Mouse (Mus musculus) macrophage (primary cell): ENCODE measurements around the gene Col8a1. TPM values are rescaled to one million over a fixed set of nuclear protein-coding genes. Genes with fewer than 3 reads are reported as not detected.

ENCODE experiments used
- H3K27ac ChIP-seq: fragments of 350-480 bp; formaldehyde crosslinking; 2 replicates; pipeline ENCODE4 v1.9.0; 2021
- H3K36me3 ChIP-seq: fragments of 350-480 bp; formaldehyde crosslinking; 2 replicates; pipeline ENCODE4 v1.9.0; 2021; ENCODE audit errors: inconsistent target
- H3K4me3 ChIP-seq: fragments of 350-480 bp; formaldehyde crosslinking; 2 replicates; pipeline ENCODE4 v1.9.0; 2021; ENCODE audit errors: inconsistent target
- H3K79me2 ChIP-seq: fragments of 350-480 bp; formaldehyde crosslinking; 2 replicates; pipeline ENCODE4 v1.9.0; 2021; ENCODE audit errors: inconsistent target
- WGBS: methylation state at CpG from one replicate; pipeline ENCODE4 v1.1.7; 2026; ENCODE audit warnings: inconsistent platforms; ENCODE audit not compliant: missing documents; 5-methylcytosine and 5-hydroxymethylcytosine counted together
- polyA plus RNA-seq: library from polyadenylated mRNA; stranded (reverse); fragments of 250-400 nt; gene quantifications from 3 replicates; pipeline ENCODE4 v1.2.4, GENCODE M21; 2018; ENCODE audit warnings: inconsistent platforms
- total RNA-seq, 78 experiments: library from RNA; depleted of rRNA; stranded (reverse); fragments of 250-400 nt; gene quantifications; 1 replicate in 9 of 78; 2 replicates in 24 of 78; 3 replicates in 43 of 78; 4 replicates in 2 of 78; pipeline ENCODE4 v1.2.4; 2018; ENCODE audit warnings: inconsistent platforms in 56 of 78

Col8a1 gene
- 10 to 100 TPM in 1 of 26 experiments, under 1 TPM in 2, not detected in 23; 0.10 to 11.6 (median 0.37) TPM for total RNA-seq (2018; cell fraction: chromatin; rRNA removed)
- total RNA-seq (2018; cell fraction: cytosol; rRNA removed) = under 1 TPM in 3 of 26 experiments, not detected in 23; under 0.01 to 0.05 (median 0.03) TPM
- 1 to 10 TPM in 1 of 26 experiments, not detected in 25; 1.5 TPM for total RNA-seq (2018; cell fraction: nucleus; rRNA removed)
- polyA plus RNA-seq = 0.03 to 0.09 TPM in 2 of 3 replicates, not detected in the other

- no peak within 1 kb of the TSS for H3K4me3 ChIP-seq
- 3% methylated on average over 19 of the region's 19 CpGs for WGBS
Measured at GRCm38 (mm10) chr16:57754526-57755125, at the start of gene Col8a1. Col8a1 (minus strand) TSS chr16:57754737.

GRCm38 (mm10) chr16:57801886-57802285 is 47.3 kb upstream of the Col8a1 start:
- Histone ChIP-seq H3K36me3 (no peaks in the 10 kb centered on the region), H3K4me3 (no peak overlapping the region), H3K27ac (no peak overlapping the region), H3K79me2 (no peaks in the 10 kb centered on the region)
- WGBS = 95% methylated on average over 2 of the region's 2 CpGs

More at GRCm38 (mm10) chr16:57754526-57755125, at the start of gene Col8a1:
- H3K36me3 ChIP-seq = no peaks in the 10 kb centered on the region
- no peak within 1 kb of the TSS for H3K27ac ChIP-seq
- no peaks in the 10 kb centered on the region for H3K79me2 ChIP-seq

- Histone ChIP-seq H3K36me3 (no peaks in the 10 kb centered on the region), H3K79me2 (no peaks in the 10 kb centered on the region), H3K4me3 (no peak overlapping the region), H3K27ac (no peak overlapping the region)
- 81% methylated on average over 6 of the region's 6 CpGs for WGBS
Measured at GRCm38 (mm10) chr16:57796321-57796720, 41.8 kb upstream of the Col8a1 start.

- H3K79me2 ChIP-seq = no peaks in the 10 kb centered on the region
- H3K4me3 ChIP-seq = no peak overlapping the region
- H3K36me3 ChIP-seq = no peaks in the 10 kb centered on the region
- no peak overlapping the region for H3K27ac ChIP-seq
Measured at GRCm38 (mm10) chr16:57779011-57779410, 24.5 kb upstream of the Col8a1 start.

- 90% methylated on average over 3 of the region's 3 CpGs for WGBS
Measured at GRCm38 (mm10) chr16:57765615-57766014, 11.1 kb upstream of the Col8a1 start.

GRCm38 (mm10) chr16:57759862-57760261 is 5.3 kb upstream of the Col8a1 start:
- WGBS = 67% methylated on average over 2 of the region's 2 CpGs
- H3K36me3 ChIP-seq = no peaks in the 10 kb centered on the region
- H3K79me2 ChIP-seq = no peaks in the 10 kb centered on the region
- no peak overlapping the region for H3K4me3 ChIP-seq
- no peak overlapping the region for H3K27ac ChIP-seq

More at GRCm38 (mm10) chr16:57765615-57766014, 11.1 kb upstream of the Col8a1 start:
- Histone ChIP-seq H3K36me3 (no peaks in the 10 kb centered on the region), H3K79me2 (no peaks in the 10 kb centered on the region), H3K27ac (no peak overlapping the region), H3K4me3 (no peak overlapping the region)

GRCm38 (mm10) chr16:57755708-57756107 is 1.2 kb upstream of the Col8a1 start:
- Histone ChIP-seq H3K36me3 (no peaks in the 10 kb centered on the region), H3K27ac (no peak overlapping the region), H3K4me3 (no peak overlapping the region), H3K79me2 (no peaks in the 10 kb centered on the region)
- 52% methylated on average over 5 of the region's 5 CpGs for WGBS

GRCm38 (mm10) chr16:57755241-57755640 is 704 bp upstream of the Col8a1 start:
- WGBS = 19% methylated on average over 12 of the region's 12 CpGs
- Histone ChIP-seq H3K4me3 (no peak overlapping the region), H3K36me3 (no peaks in the 10 kb centered on the region), H3K27ac (no peak overlapping the region), H3K79me2 (no peaks in the 10 kb centered on the region)

GRCm38 (mm10) chr16:57753539-57754280 is 827 bp downstream of the Col8a1 start:
- Histone ChIP-seq H3K4me3 (no peak overlapping the region), H3K36me3 (no peaks in the 10 kb centered on the region), H3K79me2 (no peaks in the 10 kb centered on the region), H3K27ac (no peak overlapping the region)
- 51% methylated on average over 10 of the region's 10 CpGs for WGBS

GRCm38 (mm10) chr16:57750549-57750948 is 4.0 kb downstream of the Col8a1 start:
- Histone ChIP-seq H3K79me2 (no peaks in the 10 kb centered on the region), H3K4me3 (no peak overlapping the region), H3K27ac (no peak overlapping the region), H3K36me3 (no peaks in the 10 kb centered on the region)
- 9% methylated on average over 2 of the region's 2 CpGs for WGBS

- no peaks in the 10 kb centered on the region for H3K36me3 ChIP-seq
- WGBS = 57% methylated on average over 3 of the region's 3 CpGs
- H3K79me2 ChIP-seq = no peaks in the 10 kb centered on the region
- no peak overlapping the region for H3K4me3 ChIP-seq
- no peak overlapping the region for H3K27ac ChIP-seq
Measured at GRCm38 (mm10) chr16:57748093-57748492, 6.4 kb downstream of the Col8a1 start.

GRCm38 (mm10) chr16:57747357-57748056 is 7.0 kb downstream of the Col8a1 start:
- no peaks in the 10 kb centered on the region for H3K36me3 ChIP-seq
- no peaks in the 10 kb centered on the region for H3K79me2 ChIP-seq
- no peak overlapping the region for H3K4me3 ChIP-seq
- H3K27ac ChIP-seq = no peak overlapping the region
- 82% methylated on average over 2 of the region's 2 CpGs for WGBS

- Histone ChIP-seq H3K4me3 (no peak overlapping the region), H3K27ac (no peak overlapping the region), H3K79me2 (no peaks in the 10 kb centered on the region), H3K36me3 (no peaks in the 10 kb centered on the region)
- 91% methylated on average over 3 of the region's 3 CpGs for WGBS
Measured at GRCm38 (mm10) chr16:57740169-57740568, 14.4 kb downstream of the Col8a1 start.

- 85% methylated on average over 2 of the region's 2 CpGs for WGBS
- Histone ChIP-seq H3K27ac (no peak overlapping the region), H3K36me3 (no peaks in the 10 kb centered on the region), H3K4me3 (no peak overlapping the region), H3K79me2 (no peaks in the 10 kb centered on the region)
Measured at GRCm38 (mm10) chr16:57734942-57735341, 19.6 kb downstream of the Col8a1 start.

GRCm38 (mm10) chr16:57733545-57733944 is 21.0 kb downstream of the Col8a1 start:
- no peak overlapping the region for H3K4me3 ChIP-seq
- no peaks in the 10 kb centered on the region for H3K36me3 ChIP-seq
- 100% methylated on average over 1 of the region's 1 CpGs for WGBS
- H3K79me2 ChIP-seq = no peaks in the 10 kb centered on the region
- no peak overlapping the region for H3K27ac ChIP-seq
